Mouse (Mus musculus): ENCODE data around the gene Pes1. TPM values are rescaled to one million over a fixed set of nuclear protein-coding genes. Genes with fewer than 3 reads are reported as not detected.
"Not testable (repeated sequence)": the region's sequence is repeated elsewhere in the genome, so short reads cannot be mapped to it uniquely, and the experiment has no call there.

Gene Pes1
- polyA plus RNA-seq, 1 experiment from 2014 or later, result 81.2 TPM

DNA sequence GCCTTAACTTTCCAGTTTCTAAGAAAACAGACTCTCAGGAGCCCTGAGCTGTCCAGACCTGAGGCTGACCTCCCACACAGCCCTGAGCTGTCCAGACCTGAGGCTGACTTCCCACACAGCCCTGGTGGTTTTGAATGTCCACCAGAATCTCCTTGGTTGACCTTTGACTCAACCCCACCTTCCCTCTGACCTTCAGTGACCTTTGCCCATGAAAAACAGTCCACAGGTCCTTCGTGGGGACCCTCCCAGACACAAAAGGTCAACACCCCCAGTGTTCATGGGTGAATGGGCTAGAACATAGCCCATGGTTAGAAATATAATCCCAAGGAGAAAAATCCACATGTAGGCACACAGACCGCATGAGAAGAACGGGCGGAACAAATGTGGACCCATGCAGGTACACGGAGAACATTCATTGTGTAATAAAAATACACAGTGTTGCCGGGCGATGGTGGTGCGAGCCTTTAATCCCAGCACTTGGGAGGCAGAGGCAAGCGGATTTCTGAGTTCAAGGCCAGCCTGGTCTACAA lies 30.0 kb upstream of the Pes1 start:
- 88% methylated on average over 9 of the region's 9 CpGs for WGBS
- ATAC-seq (ENCODE audit: low FRiP score), result no peak
- H3K27ac ChIP-seq, result no peak overlapping the region
- H3K9me3 ChIP-seq, result no peaks in the 10 kb centered on the region
- H3K36me3 ChIP-seq (replicated peaks), result no peaks in the 10 kb centered on the region
- no peak overlapping the region for H3K9ac ChIP-seq
- H3K4me3 ChIP-seq (replicated peaks), result no peak overlapping the region
- no peak overlapping the region for H3K4me2 ChIP-seq
- no peaks in the 10 kb centered on the region for H3K27me3 ChIP-seq
- peaks cover 10% of the 10 kb centered on the region for H3K4me1 ChIP-seq

DNA sequence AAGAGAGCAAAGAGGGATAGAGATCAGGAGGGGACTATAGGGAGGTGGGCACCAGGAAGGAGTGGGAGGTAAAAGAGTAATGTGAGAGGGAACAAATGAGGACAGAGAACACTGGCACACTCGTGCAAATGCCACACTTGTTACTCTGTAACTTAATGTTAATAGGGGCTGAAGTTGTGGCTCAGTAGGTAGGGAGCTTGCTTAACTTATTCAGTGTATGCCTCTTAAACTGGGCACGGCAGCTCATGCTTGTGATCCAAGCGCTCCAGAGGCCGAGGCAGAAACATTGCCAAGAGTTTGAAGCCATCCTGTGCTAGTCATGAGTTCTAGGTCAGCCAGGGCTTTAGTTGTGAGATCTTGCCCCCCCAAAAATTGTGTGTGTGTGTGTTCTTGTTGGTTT lies 28.6 kb upstream of the Pes1 start:
- H3K9ac ChIP-seq, result no peak overlapping the region
- no peak overlapping the region for H3K4me2 ChIP-seq
- H3K36me3 ChIP-seq (replicated peaks), result no peaks in the 10 kb centered on the region
- no peak overlapping the region for H3K27ac ChIP-seq
- H3K4me1 ChIP-seq, result peaks cover 10% of the 10 kb centered on the region
- no peak overlapping the region for H3K4me3 ChIP-seq (replicated peaks)
- H3K27me3 ChIP-seq, result no peaks in the 10 kb centered on the region
- H3K9me3 ChIP-seq, result no peaks in the 10 kb centered on the region
- 78% methylated on average over 4 of the region's 4 CpGs for WGBS
- ATAC-seq (ENCODE audit: low FRiP score), result no peak

DNA sequence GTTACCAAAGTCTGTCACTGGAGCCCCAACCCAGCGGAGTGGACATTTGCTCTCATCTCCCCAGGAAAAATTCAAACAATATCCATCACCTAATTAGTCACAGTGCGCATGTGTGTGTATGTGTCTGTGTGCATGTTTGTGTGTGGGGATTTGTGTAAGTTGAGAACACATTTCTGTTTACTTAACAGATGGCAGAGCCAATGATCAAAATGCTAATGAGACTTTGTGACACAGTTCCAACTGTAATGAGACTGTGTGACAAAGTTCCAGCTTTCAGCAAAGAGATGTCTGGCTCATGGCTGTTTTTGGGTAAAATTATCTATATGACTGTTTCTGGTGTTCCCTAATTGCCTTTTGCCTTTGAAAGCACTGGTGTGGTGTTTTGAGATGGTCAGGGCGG lies 27.5 kb upstream of the Pes1 start:
- Histone ChIP-seq H3K9ac (no peak overlapping the region), H3K4me3 (replicated peaks) (no peak overlapping the region), H3K4me2 (no peak overlapping the region), H3K27me3 (no peaks in the 10 kb centered on the region), H3K36me3 (replicated peaks) (no peaks in the 10 kb centered on the region), H3K9me3 (no peaks in the 10 kb centered on the region), H3K27ac (no peak overlapping the region), H3K4me1 (peaks cover 5% of the 10 kb centered on the region)
- ATAC-seq (ENCODE audit: low FRiP score), result no peak
- 86% methylated on average over 3 of the region's 3 CpGs for WGBS

DNA sequence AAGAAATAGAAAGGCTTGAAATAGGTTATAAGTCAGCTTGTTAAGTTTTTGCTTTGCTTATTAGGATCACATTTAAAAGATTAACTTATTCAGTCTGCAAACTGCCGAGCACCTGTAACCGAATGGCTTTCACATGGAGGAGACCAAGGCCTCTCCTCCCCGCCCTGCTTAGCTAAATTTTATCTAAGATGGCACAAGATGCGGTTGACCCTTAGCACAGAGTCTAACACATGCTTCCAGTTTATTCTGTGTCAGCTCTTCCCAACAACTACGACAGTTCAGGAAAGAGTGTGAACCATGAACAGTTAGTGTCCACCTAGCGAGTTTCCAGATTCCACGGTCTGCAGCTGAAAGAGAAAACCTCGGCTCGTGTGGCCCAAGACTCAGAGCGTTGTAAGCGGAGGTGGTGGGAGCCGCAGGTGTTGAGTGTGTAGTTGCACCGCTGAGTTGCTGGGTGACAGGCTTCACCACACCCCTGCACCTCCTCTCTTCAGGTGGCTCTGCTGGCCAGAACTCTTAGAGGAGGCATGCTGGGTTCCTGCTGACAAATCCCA lies 26.4 kb upstream of the Pes1 start:
- Histone ChIP-seq H3K9ac (no peak overlapping the region), H3K27me3 (no peaks in the 10 kb centered on the region), H3K36me3 (replicated peaks) (no peaks in the 10 kb centered on the region), H3K4me1 (no peaks in the 10 kb centered on the region), H3K9me3 (no peaks in the 10 kb centered on the region), H3K4me2 (no peak overlapping the region), H3K4me3 (replicated peaks) (no peak overlapping the region), H3K27ac (no peak overlapping the region)
- 82% methylated on average over 13 of the region's 13 CpGs for WGBS
- ATAC-seq (ENCODE audit: low FRiP score), result no peak

DNA sequence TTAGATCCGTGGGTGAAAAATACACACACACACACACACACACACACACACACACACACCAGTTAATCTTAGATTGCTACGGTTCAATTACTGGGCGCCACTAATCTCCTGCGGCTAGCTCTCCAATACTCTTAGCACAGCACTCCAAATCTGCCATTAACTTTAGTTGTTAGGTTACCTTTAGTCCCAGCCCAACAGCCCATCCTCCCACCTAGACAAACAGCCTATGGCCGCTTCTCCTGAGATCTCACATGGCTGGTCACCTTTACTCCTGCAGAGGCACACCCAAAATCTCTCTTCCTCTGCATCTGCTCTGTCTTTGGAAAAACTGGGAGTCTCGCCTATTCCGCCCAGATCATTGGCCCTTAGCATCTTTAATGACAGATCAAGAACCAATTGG lies 22.4 kb upstream of the Pes1 start:
- Histone ChIP-seq H3K27ac (no peak overlapping the region), H3K9ac (no peak overlapping the region), H3K4me3 (replicated peaks) (no peak overlapping the region), H3K4me2 (no peak overlapping the region), H3K36me3 (replicated peaks) (no peaks in the 10 kb centered on the region), H3K9me3 (no peaks in the 10 kb centered on the region), H3K4me1 (no peaks in the 10 kb centered on the region), H3K27me3 (0 out of 2 replicates have a peak, but pooled peaks cover 3% of the 10 kb centered on the region)
- no peak for ATAC-seq (ENCODE audit: low FRiP score)
- WGBS, result 84% methylated on average over 7 of the region's 7 CpGs

DNA sequence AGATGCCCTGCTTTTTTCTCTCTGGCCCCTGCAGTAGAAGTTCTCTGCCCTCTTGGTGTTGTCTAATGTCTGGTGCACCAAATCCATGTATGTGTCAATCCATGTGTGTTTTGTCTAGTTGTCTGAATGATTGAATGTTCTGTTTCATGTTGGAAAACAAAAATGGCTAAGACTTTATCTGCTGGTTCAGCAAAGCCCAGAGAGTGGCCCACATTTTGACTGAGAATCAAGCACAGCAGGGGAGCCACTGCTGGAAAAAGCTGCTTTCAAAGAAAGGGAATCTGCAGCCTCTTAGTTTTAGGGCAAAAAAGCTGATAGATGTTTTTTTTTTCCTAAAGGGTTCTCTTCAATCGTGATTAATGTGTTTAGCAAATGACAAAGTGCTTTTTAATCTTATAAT lies 17.4 kb upstream of the Pes1 start:
- no peak overlapping the region for H3K27ac ChIP-seq
- 0 out of 2 replicates have a peak, but pooled peaks cover 3% of the 10 kb centered on the region for H3K27me3 ChIP-seq
- ATAC-seq (ENCODE audit: low FRiP score), result no peak
- H3K4me1 ChIP-seq, result no peaks in the 10 kb centered on the region
- H3K9me3 ChIP-seq, result no peaks in the 10 kb centered on the region
- no peak overlapping the region for H3K9ac ChIP-seq
- H3K4me3 ChIP-seq (replicated peaks), result no peak overlapping the region
- WGBS, result 10% methylated on average over 1 of the region's 1 CpGs
- no peak overlapping the region for H3K4me2 ChIP-seq
- no peaks in the 10 kb centered on the region for H3K36me3 ChIP-seq (replicated peaks)

DNA sequence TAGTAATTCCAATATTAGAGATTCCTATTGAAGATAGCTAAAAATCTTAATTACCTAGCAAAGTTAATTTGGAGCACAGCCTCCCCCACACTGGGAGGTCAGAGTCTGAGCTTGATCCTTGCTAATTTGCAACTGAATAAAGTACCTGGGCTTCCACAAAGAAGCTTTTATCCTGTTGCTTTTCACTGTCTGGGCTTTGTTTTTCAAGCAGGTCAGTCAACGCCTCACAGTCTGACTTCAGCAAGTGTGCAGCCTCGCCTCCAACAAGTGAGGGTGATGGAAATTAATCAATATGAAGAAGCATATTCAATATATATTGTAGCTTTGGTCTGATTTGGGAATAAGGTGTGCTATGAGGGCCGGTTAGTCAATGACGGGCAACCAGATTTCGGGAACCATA lies 8.9 kb upstream of the Pes1 start:
- not testable (repeated sequence) for ATAC-seq (ENCODE audit: low FRiP score); H3K4me2 ChIP-seq; H3K27me3 ChIP-seq; H3K27ac ChIP-seq; H3K4me1 ChIP-seq; H3K9ac ChIP-seq; H3K36me3 ChIP-seq (replicated peaks); H3K4me3 ChIP-seq (replicated peaks); H3K9me3 ChIP-seq
- 73% methylated on average over 5 of the region's 5 CpGs for WGBS

DNA sequence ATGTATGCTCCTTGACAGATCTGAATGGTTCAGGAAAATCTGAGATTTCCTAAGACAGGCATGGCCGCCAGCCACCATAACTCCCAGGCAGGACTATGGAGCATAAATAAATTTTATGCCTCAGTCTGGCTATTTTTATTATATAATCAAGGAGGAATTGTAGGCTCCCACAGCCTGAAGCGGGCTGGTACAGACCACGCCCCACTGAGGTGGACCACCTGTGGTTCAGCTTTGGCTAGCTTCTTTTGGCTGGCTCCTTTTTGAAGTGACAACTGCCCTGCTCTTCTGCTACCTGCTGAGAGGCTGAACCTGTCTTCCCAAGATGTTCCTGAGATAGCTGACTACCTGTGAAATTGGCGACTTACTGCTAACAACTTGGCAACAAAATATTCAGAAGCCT lies 8.4 kb upstream of the Pes1 start:
- H3K27me3 ChIP-seq; ATAC-seq (ENCODE audit: low FRiP score); H3K27ac ChIP-seq; H3K4me1 ChIP-seq; H3K4me2 ChIP-seq; H3K9ac ChIP-seq; H3K36me3 ChIP-seq (replicated peaks); H3K9me3 ChIP-seq; H3K4me3 ChIP-seq (replicated peaks): not testable (repeated sequence)
- WGBS, result 77% methylated on average over 4 of the region's 4 CpGs

DNA sequence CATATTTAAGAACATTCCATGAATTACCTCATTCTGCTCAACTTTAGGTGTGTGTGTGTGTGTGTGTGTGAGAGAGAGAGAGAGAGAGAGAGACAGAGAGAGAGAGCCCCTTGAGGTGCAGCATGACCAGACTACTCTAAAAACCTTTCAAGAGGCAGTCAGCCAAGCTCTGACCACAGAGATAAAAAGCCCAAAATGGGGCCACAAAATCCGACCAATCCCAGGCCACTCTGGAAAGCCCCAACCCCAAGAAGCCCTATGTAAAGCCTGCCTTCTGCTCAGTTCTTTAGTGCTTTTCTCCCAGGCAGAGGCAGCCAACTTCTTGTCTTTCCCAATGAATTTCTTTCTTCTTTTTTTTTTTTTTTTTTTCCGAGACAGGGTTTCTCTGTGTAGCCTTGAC lies 2.9 kb upstream of the Pes1 start:
- H3K27me3 ChIP-seq, result 0 out of 2 replicates have a peak, but pooled peaks cover 4% of the 10 kb centered on the region
- 80% methylated on average over 2 of the region's 2 CpGs for WGBS
- no peak for ATAC-seq (ENCODE audit: low FRiP score)

DNA sequence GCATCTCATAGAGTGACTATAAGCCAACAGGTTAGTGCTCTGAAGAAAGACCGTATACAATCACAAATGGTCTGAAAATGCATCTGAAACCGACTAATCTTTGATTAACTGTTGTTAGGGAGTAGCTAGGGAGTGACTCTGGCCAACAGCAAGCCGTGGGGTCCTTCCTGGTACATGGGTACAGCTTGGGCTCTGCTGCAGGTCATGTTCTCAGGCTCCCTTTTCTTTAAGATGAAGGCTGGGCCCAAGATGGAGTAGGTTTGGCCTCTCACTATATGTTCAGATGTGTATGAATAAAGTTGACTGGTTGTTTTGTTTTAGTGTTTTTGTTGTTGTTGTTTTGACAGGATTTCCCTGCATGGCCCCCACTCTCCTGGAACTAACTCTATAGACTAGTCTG lies 2.0 kb upstream of the Pes1 start:
- H3K4me2 ChIP-seq, result no peak overlapping the region
- H3K9ac ChIP-seq, result no peak overlapping the region
- H3K36me3 ChIP-seq (replicated peaks), result 0 out of 2 replicates have a peak, but pooled peaks cover under 1% of the 10 kb centered on the region
- no peaks in the 10 kb centered on the region for H3K9me3 ChIP-seq
- no peak overlapping the region for H3K27ac ChIP-seq
- peaks cover 17% of the 10 kb centered on the region for H3K4me1 ChIP-seq
- ATAC-seq (ENCODE audit: low FRiP score), result no peak
- 0 out of 2 replicates have a peak, but pooled peaks cover 4% of the 10 kb centered on the region for H3K27me3 ChIP-seq
- H3K4me3 ChIP-seq (replicated peaks), result no peak overlapping the region
- 79% methylated on average over 3 of the region's 3 CpGs for WGBS

More for the DNA sequence above, 2.9 kb upstream of the Pes1 start:
- no peak overlapping the region for H3K4me2 ChIP-seq
- peaks cover 13% of the 10 kb centered on the region for H3K4me1 ChIP-seq
- no peak overlapping the region for H3K9ac ChIP-seq
- H3K27ac ChIP-seq, result no peak overlapping the region
- no peaks in the 10 kb centered on the region for H3K36me3 ChIP-seq (replicated peaks)
- H3K9me3 ChIP-seq, result no peaks in the 10 kb centered on the region
- no peak overlapping the region for H3K4me3 ChIP-seq (replicated peaks)

DNA sequence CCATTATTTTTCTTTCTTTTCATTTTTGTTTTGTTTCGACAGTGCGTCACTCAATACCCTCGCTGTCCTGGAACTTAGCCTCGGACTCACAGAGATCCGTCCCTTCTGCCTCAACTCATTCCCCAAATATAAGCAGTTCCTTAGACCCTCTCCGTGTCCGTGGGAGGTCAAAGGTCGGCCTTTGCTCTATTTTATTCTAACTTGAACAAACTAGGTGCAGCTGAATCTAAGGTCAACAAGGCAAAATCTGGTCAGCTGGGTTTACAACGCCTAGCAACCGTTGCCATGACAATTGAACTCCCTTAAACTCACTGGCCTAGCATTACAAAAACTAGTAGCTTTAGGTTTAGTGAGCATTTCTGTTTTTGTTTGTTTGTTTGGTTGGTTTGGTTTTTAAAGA lies 620 bp upstream of the Pes1 start:
- peak overlapping the region; percentile 57 for H3K27ac ChIP-seq
- H3K9ac ChIP-seq, result no peak overlapping the region
- ATAC-seq (ENCODE audit: low FRiP score), result peak; percentile 47; the same call in 1 of the 2 replicates
- H3K36me3 ChIP-seq (replicated peaks), result peaks cover 7% of the 10 kb centered on the region
- H3K9me3 ChIP-seq, result no peaks in the 10 kb centered on the region
- WGBS, result 84% methylated on average over 10 of the region's 10 CpGs
- H3K4me3 ChIP-seq (replicated peaks), result peak overlapping the region; percentile 86
- peak overlapping the region; percentile 86 for H3K4me2 ChIP-seq
- 0 out of 2 replicates have a peak, but pooled peaks cover 4% of the 10 kb centered on the region for H3K27me3 ChIP-seq
- peaks cover 17% of the 10 kb centered on the region for H3K4me1 ChIP-seq

DNA sequence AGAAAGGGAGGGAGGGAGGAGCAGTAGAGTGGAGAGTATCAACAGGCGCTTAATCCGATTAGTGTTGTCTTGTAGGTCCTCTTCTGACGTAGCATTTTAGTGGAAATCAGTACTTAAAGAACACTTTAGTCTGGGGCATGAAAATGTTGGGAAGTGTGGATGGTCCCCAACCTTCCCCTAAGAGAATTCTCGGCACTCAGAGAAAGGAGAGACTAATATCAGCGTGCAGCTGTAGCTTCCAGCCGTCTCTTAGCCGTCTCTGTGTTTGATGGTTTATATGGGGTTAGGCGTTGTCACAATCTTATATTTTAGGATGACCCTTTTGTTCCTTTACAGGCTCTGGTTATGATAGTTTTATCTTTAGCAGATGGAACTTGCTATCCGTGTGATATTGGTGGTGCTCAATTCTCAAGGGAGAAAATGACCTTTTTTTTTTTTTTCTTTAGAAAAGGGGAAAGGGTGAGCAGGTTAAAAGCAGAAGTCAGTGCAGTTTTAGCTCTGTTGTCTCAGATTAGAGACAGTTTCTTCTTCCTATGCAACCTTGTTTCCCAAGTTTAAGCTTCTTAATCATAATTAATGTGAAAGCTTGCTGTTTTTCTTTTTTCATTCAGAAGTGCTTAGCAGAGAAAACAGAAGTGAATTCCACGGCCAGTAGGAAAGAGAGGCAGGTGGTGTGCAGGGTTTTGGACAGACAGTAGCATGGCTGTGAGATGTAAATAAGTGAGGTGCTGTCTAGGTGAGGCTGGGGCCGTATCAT lies 819 bp downstream of the Pes1 start:
- H3K27me3 ChIP-seq, result 0 out of 2 replicates have a peak, but pooled peaks cover 4% of the 10 kb centered on the region
- H3K36me3 ChIP-seq (replicated peaks), result peaks cover 19% of the 10 kb centered on the region
- no peak for ATAC-seq (ENCODE audit: low FRiP score)
- H3K4me3 ChIP-seq (replicated peaks), result peak overlapping the region; percentile 86
- WGBS, result 15% methylated on average over 11 of the region's 11 CpGs
- no peaks in the 10 kb centered on the region for H3K9me3 ChIP-seq
- H3K4me1 ChIP-seq, result peaks cover 17% of the 10 kb centered on the region
- peak overlapping the region; percentile 86 for H3K4me2 ChIP-seq
- H3K9ac ChIP-seq, result peak overlapping the region; percentile 83
- H3K27ac ChIP-seq, result 0 out of 2 replicates have a peak overlapping the region, but pooled peaks have one; percentile 57

DNA sequence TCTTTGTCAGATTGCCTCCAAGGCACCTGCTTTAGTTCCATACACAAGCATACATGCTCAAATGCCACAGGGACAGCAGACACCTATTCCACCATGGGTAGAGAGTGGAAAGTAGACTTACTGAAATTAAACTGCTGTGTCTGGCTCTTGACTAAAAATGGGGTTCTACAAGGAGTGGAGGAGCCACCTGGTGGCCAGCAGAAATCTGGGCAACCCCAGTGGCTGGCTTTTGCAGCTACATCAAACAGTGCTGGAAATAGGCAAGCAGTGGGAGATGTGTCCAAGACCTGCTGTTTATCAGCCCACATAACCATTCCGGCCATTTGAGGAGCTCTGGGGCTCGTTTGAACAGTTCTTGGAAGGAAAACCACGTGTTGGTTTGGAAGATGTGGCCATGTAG lies 6.1 kb downstream of the Pes1 start:
- Histone ChIP-seq H3K36me3 (replicated peaks) (peaks cover 71% of the 10 kb centered on the region), H3K4me2 (no peak overlapping the region), H3K4me3 (replicated peaks) (no peak overlapping the region), H3K9ac (no peak overlapping the region), H3K9me3 (no peaks in the 10 kb centered on the region), H3K27me3 (no peaks in the 10 kb centered on the region), H3K4me1 (peaks cover 12% of the 10 kb centered on the region), H3K27ac (no peak overlapping the region)
- ATAC-seq (ENCODE audit: low FRiP score), result no peak
- WGBS, result 81% methylated on average over 3 of the region's 3 CpGs
